Mouse (Mus musculus) embryonic facial prominence, embryonic 11.5 days (tissue): ENCODE measurements around the gene Eps8l3. TPM values are rescaled to one million over a fixed set of nuclear protein-coding genes. Genes with fewer than 3 reads are reported as not detected.
"Not testable (repeated sequence)": the region's sequence is repeated elsewhere in the genome, so short reads cannot be mapped to it uniquely, and the experiment has no call there.

Experiments
- ATAC-seq: fragments of 200-750 bp; cut with Nextera tagmentation; replicated peaks from 2 replicates; pipeline ENCODE4 v1.8.0; 2017; ENCODE audit warnings: low read depth; ENCODE audit not compliant: insufficient number of reproducible peaks, low FRiP score, low TSS enrichment
- DNase-seq: peaks from one replicate; pipeline ENCODE4 v3.0.0-alpha.2; 2015; ENCODE audit warnings: low spot score
- H3K27ac ChIP-seq: fragments of 300-500 bp; sonication (generic); replicated peaks from 2 replicates; pipeline ENCODE4 v1.5.1; 2014; ENCODE audit warnings: mild to moderate bottlenecking, low read depth, low read length, control low read depth
- H3K27me3 ChIP-seq: fragments of 300-500 bp; sonication (generic); 2 replicates; pipeline ENCODE4 v1.6.1; 2014; ENCODE audit warnings: mild to moderate bottlenecking, low read length, moderate library complexity, mixed read lengths; ENCODE audit not compliant: control insufficient read depth, insufficient read depth
- H3K36me3 ChIP-seq: fragments of 300-500 bp; sonication (generic); replicated peaks from 2 replicates; pipeline ENCODE4 v1.6.1; 2014; ENCODE audit warnings: low read depth, mild to moderate bottlenecking, low read length, moderate library complexity, mixed read lengths; ENCODE audit not compliant: control insufficient read depth, insufficient read depth
- H3K4me1 ChIP-seq: fragments of 300-500 bp; sonication (generic); 2 replicates; pipeline ENCODE4 v1.6.1; 2014; ENCODE audit warnings: low read length, mixed read lengths; ENCODE audit not compliant: control insufficient read depth, insufficient read depth
- H3K4me2 ChIP-seq: fragments of 300-500 bp; sonication (generic); 2 replicates; pipeline ENCODE4 v1.6.1; 2014; ENCODE audit warnings: low read depth, mild to moderate bottlenecking, control low read depth, low read length, moderate library complexity
- H3K4me3 ChIP-seq: fragments of 300-500 bp; sonication (generic); 2 replicates; pipeline ENCODE4 v1.5.1; 2014; ENCODE audit warnings: low read depth, low read length, control low read depth
- H3K9ac ChIP-seq: fragments of 300-500 bp; sonication (generic); replicated peaks from 2 replicates; pipeline ENCODE4 v1.6.1; 2014; ENCODE audit warnings: mild to moderate bottlenecking, control low read depth, low read length
- H3K9me3 ChIP-seq: fragments of 300-500 bp; sonication (generic); replicated peaks from 2 replicates; pipeline ENCODE4 v1.6.1; 2016; ENCODE audit warnings: mild to moderate bottlenecking, low read length, inconsistent platforms, mixed read lengths; ENCODE audit not compliant: control insufficient read depth
- WGBS: fragments of 180-500 bp; shearing (Covaris S2); extraction: QIAGEN DNeasy Blood & Tissue Kit; methylation state at CpG from one replicate; pipeline ENCODE4 v1.1.7; 2014; 5-methylcytosine and 5-hydroxymethylcytosine counted together
- polyA plus RNA-seq: library from polyadenylated mRNA; unstranded; fragments of >200 nt; fragmentation: Nextera tagmentation; extraction: Ambion mirVana; gene quantifications from 2 replicates; pipeline ENCODE4 v1.2.1, GENCODE M21; 2014

The Eps8l3 gene
- polyA plus RNA-seq, 1 experiment from 2014 or later, result not detected

DNA sequence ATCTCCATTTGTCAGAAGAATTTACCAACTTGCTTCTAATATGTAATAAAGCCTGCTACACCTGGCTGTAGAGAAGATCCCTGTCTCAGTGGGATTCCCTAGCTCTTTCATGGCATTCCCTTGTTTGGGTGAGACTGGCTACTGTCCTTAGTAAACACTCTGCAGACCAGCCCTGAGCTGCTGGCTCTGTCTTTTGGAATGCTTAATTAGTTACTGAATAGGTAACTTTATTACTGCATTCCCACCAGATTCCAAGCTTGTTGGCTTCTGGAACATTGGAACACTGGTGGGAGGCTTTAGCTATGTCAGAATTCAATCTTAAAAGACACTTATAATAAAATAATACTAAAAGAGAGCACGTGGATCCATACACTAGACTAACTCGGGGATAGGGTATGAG is 12.2 kb downstream of the Eps8l3 start:
- not testable (repeated sequence) for H3K27me3 ChIP-seq, H3K9me3 ChIP-seq, H3K4me3 ChIP-seq, H3K27ac ChIP-seq, H3K4me1 ChIP-seq, ATAC-seq, H3K36me3 ChIP-seq, DNase-seq, H3K9ac ChIP-seq, H3K4me2 ChIP-seq
- 91% methylated on average over 2 of the region's 2 CpGs for WGBS

DNA sequence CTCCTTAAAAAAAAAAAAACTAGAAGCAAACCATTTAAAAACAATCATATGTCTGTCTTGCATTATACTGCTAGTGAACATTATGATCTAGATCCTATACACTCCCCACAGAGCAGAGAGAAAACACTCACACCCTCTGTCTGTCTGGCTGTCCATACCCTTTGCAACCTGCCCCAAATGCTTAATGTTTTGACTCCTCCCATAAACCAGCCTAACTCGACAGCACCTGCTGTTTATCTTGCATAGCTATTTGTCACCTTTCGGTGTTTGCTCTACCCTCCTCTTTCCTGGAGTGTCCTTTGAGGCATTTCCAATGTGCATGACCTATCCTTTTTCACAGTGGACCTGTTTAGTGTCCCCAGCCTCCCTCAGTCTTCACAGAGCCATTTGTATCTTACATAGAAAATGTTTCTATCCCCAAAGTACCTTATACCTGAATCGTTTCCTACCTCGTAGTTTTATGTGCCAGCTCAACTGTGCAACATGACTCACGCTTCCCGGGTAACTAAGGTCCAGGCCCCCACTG is 18.2 kb downstream of the Eps8l3 start:
- ATAC-seq (peak; percentile 39), DNase-seq (no peak)
- Histone ChIP-seq H3K27ac (no peak overlapping the region), H3K4me1 (no peaks in the 10 kb centered on the region), H3K4me2 (peak overlapping the region; percentile 81), H3K27me3 (no peaks in the 10 kb centered on the region), H3K36me3 (peaks cover 2% of the 10 kb centered on the region; the same call in 1 of the 2 replicates), H3K9ac (peak overlapping the region; percentile 91), H3K9me3 (no peaks in the 10 kb centered on the region), H3K4me3 (peak overlapping the region; percentile 79)
- 12% methylated on average over 6 of the region's 6 CpGs for WGBS

DNA sequence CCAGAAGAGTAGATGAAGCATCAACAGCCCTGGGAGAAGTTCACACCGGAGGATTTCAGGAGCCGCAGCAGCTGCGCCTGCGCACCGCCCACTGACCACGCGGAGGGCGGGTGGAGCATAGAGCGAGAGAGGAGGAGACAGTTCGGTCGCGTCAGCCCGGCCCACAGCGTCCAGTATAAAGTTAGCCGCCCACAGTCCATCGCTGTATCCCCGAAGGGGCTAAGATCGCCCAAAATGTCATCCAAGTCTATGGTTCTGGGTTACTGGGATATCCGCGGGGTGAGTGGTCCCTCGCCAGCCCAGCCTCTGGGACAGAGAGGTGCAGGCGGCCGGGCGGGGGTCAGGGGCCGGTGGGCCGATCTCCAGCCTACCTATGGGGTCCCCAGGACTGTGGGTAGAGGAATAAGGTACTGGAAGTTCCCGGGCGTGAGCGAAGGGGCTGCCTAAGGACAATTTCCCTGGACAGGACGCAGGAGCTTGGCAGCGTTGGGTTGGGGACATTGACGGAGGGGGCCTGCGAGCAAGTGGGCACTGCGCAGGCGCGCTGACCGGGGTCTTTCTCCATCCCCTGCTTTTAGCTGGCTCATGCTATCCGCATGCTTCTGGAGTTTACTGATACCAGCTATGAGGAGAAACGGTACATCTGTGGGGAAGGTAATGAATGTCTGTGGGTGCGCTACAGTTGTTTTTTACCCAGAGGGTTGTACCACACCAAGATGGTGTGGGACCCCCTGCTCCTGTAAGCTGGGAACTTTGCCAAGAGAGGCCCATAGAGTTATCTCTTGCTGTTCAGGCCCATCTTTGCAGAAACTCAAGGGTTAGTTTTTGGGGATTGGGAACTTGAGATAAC is 18.9 kb downstream of the Eps8l3 start, which contains the start of gene Gstm5:
Gene Gstm5, plus strand, starts transcription at position 102 of the 850 bp plus-strand sequence.
- WGBS, result 4% methylated on average over 40 of the region's 40 CpGs
- peak; percentile 90 for DNase-seq
- H3K4me1 ChIP-seq, result no peaks in the 10 kb centered on the region
- peak within 1 kb of the TSS; percentile 79 for H3K4me3 ChIP-seq
- peak within 1 kb of the TSS; percentile 91 for H3K9ac ChIP-seq
- H3K27me3 ChIP-seq, result no peaks in the 10 kb centered on the region
- H3K27ac ChIP-seq, result no peak within 1 kb of the TSS
- peak; percentile 96 for ATAC-seq
- peaks cover 2% of the 10 kb centered on the region; the same call in 1 of the 2 replicates for H3K36me3 ChIP-seq
- H3K9me3 ChIP-seq, result no peaks in the 10 kb centered on the region
- peak within 1 kb of the TSS; percentile 81 for H3K4me2 ChIP-seq

DNA sequence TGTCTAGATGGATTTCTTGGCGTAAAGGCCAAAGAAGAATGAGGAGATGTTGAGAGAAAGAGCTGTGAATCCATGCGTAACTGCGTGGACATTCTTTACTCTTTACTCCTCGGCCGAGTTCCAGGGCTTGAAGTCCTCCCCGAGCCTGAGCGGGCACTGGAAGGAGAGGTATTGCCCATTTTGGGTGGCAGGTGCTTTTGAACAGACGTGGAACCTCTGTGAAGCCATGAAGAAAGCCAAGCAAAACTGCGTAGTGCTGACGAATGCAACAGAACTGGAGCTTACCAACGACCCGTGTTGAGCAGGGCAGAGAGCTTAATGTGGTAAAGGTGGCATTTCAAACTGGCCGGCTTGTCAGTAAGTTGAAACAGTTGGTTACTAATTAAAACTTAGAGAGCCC is 21.7 kb downstream of the Eps8l3 start:
- WGBS, result 92% methylated on average over 13 of the region's 13 CpGs

DNA sequence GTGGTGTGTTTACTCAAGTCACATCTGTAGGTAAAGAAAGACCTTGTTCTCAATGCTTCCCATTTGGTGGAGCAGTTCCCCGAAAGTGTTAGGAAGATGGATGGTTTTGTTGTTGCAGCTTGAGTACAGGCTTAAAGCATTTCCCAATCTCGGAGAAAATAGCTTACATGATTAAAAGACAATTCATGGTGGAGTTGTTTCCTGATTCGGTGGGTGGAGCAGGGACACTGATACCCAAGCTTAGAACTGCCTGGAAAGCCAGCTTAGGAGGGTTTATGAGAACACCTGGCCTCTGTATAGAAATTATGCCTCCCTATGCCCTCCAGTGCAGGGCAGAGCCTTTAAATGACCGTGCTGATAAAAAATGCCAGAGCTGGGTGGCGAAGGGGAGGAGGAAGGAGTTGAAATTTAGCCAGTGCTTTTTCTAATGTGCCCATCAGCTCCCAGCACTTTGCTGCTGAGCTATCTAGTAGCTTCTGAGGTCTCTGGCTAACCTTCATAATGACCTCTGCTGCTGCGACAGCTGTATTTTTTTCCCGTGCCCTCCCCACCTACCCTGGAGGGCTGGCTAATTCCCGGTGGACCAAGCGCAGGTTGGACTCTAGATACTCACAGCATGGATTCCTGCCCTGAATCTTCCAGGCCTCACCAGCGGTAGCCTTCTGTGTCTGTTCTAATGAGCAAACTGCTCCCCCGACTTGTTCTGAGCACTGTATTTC is 24.1 kb downstream of the Eps8l3 start:
- no peak overlapping the region for H3K4me2 ChIP-seq
- H3K9me3 ChIP-seq, result no peaks in the 10 kb centered on the region
- H3K27ac ChIP-seq, result no peak overlapping the region
- no peak overlapping the region for H3K9ac ChIP-seq
- no peaks in the 10 kb centered on the region for H3K4me1 ChIP-seq
- H3K4me3 ChIP-seq, result no peak overlapping the region
- H3K36me3 ChIP-seq, result peaks cover 2% of the 10 kb centered on the region; the same call in 1 of the 2 replicates
- H3K27me3 ChIP-seq, result no peaks in the 10 kb centered on the region
- WGBS, result 71% methylated on average over 11 of the region's 11 CpGs
- DNase-seq (no peak), ATAC-seq (no peak)

More for the DNA sequence above, 21.7 kb downstream of the Eps8l3 start:
- Histone ChIP-seq H3K9me3 (no peaks in the 10 kb centered on the region), H3K36me3 (peaks cover 2% of the 10 kb centered on the region; the same call in 1 of the 2 replicates), H3K4me1 (no peaks in the 10 kb centered on the region), H3K4me3 (no peak overlapping the region), H3K4me2 (no peak overlapping the region), H3K27me3 (no peaks in the 10 kb centered on the region), H3K27ac (no peak overlapping the region), H3K9ac (no peak overlapping the region)
- no peak for DNase-seq
- no peak for ATAC-seq

DNA sequence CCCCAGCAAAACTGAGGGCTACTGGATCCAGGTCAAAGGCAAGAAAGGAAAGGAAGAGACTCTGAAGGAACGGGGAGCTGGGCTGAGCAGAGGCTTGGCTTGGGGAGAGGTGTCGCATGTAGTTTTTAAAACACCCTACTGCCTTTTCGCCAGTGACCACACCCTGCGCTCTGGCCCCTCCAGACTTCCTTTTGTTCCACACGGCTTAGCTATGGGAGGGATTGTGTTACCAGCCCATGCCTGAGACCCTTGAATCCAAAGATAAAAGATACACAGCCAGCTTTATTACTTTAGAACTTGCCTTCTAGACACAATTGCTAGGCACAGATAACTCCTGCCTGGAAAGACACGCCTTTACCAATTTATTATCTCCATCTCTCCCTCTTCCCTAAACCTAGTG is 28.9 kb downstream of the Eps8l3 start:
- no peaks in the 10 kb centered on the region for H3K4me1 ChIP-seq
- H3K27me3 ChIP-seq, result no peaks in the 10 kb centered on the region
- H3K27ac ChIP-seq, result no peak overlapping the region
- H3K9ac ChIP-seq, result no peak overlapping the region
- no peaks in the 10 kb centered on the region for H3K36me3 ChIP-seq
- DNase-seq (no peak), ATAC-seq (no peak)
- no peak overlapping the region for H3K4me3 ChIP-seq
- no peak overlapping the region for H3K4me2 ChIP-seq
- no peaks in the 10 kb centered on the region for H3K9me3 ChIP-seq
- 58% methylated on average over 6 of the region's 6 CpGs for WGBS

DNA sequence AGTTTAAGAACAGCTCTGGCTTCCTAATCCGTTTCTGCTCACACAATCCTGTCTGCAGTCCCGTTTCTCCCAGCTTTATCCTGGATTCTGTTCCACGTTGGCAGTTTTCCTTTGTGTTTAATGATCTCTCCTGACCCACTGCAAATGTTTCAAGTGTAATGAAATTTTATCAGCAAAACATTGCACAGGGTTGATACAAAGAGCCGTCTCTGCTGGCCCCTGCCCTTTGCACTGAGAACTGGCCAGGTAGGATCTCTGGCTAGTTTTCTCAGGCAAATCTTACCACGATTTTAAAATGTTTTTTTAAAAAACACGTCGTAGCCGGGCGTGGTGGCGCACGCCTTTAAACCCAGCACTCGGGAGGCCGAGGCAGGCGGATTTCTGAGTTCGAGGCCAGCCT is 39.6 kb downstream of the Eps8l3 start:
- no peak overlapping the region for H3K9ac ChIP-seq
- no peak overlapping the region for H3K4me2 ChIP-seq
- H3K9me3 ChIP-seq, result no peaks in the 10 kb centered on the region
- H3K27ac ChIP-seq, result no peak overlapping the region
- H3K4me1 ChIP-seq, result no peaks in the 10 kb centered on the region
- H3K27me3 ChIP-seq, result no peaks in the 10 kb centered on the region
- 85% methylated on average over 15 of the region's 15 CpGs for WGBS
- no peak overlapping the region for H3K4me3 ChIP-seq
- ATAC-seq, result no peak
- no peak for DNase-seq
- H3K36me3 ChIP-seq, result no peaks in the 10 kb centered on the region

DNA sequence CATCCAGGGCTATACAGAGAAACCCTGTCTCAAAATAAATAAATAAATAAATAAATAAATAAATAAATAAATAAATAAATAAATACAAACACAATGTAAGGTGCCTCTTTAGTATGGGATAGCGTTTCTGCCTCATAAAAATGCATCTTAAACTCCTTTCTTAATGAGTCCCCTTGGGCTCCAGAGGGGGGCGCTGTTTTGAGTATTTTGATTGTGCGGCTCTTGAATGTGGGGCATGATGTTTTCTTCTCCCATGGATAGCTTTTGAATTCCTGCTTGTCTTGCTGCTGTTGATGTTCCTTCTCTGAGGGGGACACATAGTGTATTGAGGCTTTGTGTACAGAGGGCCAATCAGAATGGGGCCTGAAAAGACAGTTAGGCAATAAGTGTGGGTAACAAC is 40.1 kb downstream of the Eps8l3 start:
- Histone ChIP-seq H3K27ac (no peak overlapping the region), H3K4me3 (no peak overlapping the region), H3K36me3 (no peaks in the 10 kb centered on the region), H3K27me3 (no peaks in the 10 kb centered on the region), H3K4me2 (no peak overlapping the region), H3K9me3 (no peaks in the 10 kb centered on the region), H3K4me1 (no peaks in the 10 kb centered on the region), H3K9ac (no peak overlapping the region)
- 80% methylated on average over 3 of the region's 3 CpGs for WGBS
- DNase-seq, result no peak
- ATAC-seq, result no peak
